Mouse (Mus musculus): ENCODE results near the gene Gsta3.
"Not testable (repeated sequence)": the region's sequence is repeated elsewhere in the genome, so short reads cannot be mapped to it uniquely, and the experiment has no call there.

Gene Gsta3

GRCm38 (mm10) chr1:21253303-21253650, 12.9 kb downstream of the Gsta3 start:
- no peak for ATAC-seq (ENCODE audit: low TSS enrichment)

GRCm38 (mm10) chr1:21253856-21254255, 13.5 kb downstream of the Gsta3 start:
- ATAC-seq (ENCODE audit: low TSS enrichment), result no peak

- no peak for ATAC-seq (ENCODE audit: low TSS enrichment)
Measured at GRCm38 (mm10) chr1:21255625-21256345, 15.4 kb downstream of the Gsta3 start.

GRCm38 (mm10) chr1:21256391-21256790, 16.0 kb downstream of the Gsta3 start:
- ATAC-seq (ENCODE audit: low TSS enrichment), result no peak

- ATAC-seq (ENCODE audit: low TSS enrichment), result no peak
Measured at GRCm38 (mm10) chr1:21256871-21257270, 16.5 kb downstream of the Gsta3 start.

GRCm38 (mm10) chr1:21259981-21260380, 19.6 kb downstream of the Gsta3 start:
- not testable (repeated sequence) for ATAC-seq (ENCODE audit: low TSS enrichment)

- ATAC-seq (ENCODE audit: low TSS enrichment), result no peak
Measured at GRCm38 (mm10) chr1:21262401-21262800, 22.0 kb downstream of the Gsta3 start.

- ATAC-seq (ENCODE audit: low TSS enrichment), result no peak
Measured at GRCm38 (mm10) chr1:21263986-21264385, 23.6 kb downstream of the Gsta3 start.

- no peak for ATAC-seq (ENCODE audit: low TSS enrichment)
Measured at GRCm38 (mm10) chr1:21264747-21265146, 24.4 kb downstream of the Gsta3 start.

- ATAC-seq (ENCODE audit: low TSS enrichment), result no peak
Measured at GRCm38 (mm10) chr1:21266766-21267165, 26.4 kb downstream of the Gsta3 start.

- not testable (repeated sequence) for ATAC-seq (ENCODE audit: low TSS enrichment)
Measured at GRCm38 (mm10) chr1:21267466-21267865, 27.1 kb downstream of the Gsta3 start.

GRCm38 (mm10) chr1:21271343-21272055, 31.1 kb downstream of the Gsta3 start:
- peak; percentile 38 for ATAC-seq (ENCODE audit: low TSS enrichment)

GRCm38 (mm10) chr1:21272056-21272431, 31.7 kb downstream of the Gsta3 start:
- peak; percentile 21; the same call in 1 of the 2 replicates for ATAC-seq (ENCODE audit: low TSS enrichment)

- no peak for ATAC-seq (ENCODE audit: low TSS enrichment)
Measured at GRCm38 (mm10) chr1:21273091-21273490, 32.7 kb downstream of the Gsta3 start.

GRCm38 (mm10) chr1:21274437-21275040, 34.1 kb downstream of the Gsta3 start:
- no peak for ATAC-seq (ENCODE audit: low TSS enrichment)

- ATAC-seq (ENCODE audit: low TSS enrichment), result peak; percentile 20
Measured at GRCm38 (mm10) chr1:21275366-21275765, 35.0 kb downstream of the Gsta3 start.

- peak; percentile 67 for ATAC-seq (ENCODE audit: low TSS enrichment)
Measured at GRCm38 (mm10) chr1:21276158-21276557, 35.8 kb downstream of the Gsta3 start.

- no peak for ATAC-seq (ENCODE audit: low TSS enrichment)
Measured at GRCm38 (mm10) chr1:21280306-21280705, 39.9 kb downstream of the Gsta3 start.

- ATAC-seq (ENCODE audit: low TSS enrichment), result not testable (repeated sequence)
Measured at GRCm38 (mm10) chr1:21284644-21285043, 44.3 kb downstream of the Gsta3 start.

- no peak for ATAC-seq (ENCODE audit: low TSS enrichment)
Measured at GRCm38 (mm10) chr1:21291394-21291793, 51.0 kb downstream of the Gsta3 start.

- no peak for ATAC-seq (ENCODE audit: low TSS enrichment)
Measured at GRCm38 (mm10) chr1:21292590-21292989, 52.2 kb downstream of the Gsta3 start.

- no peak for ATAC-seq (ENCODE audit: low TSS enrichment)
Measured at GRCm38 (mm10) chr1:21296169-21296568, 55.8 kb downstream of the Gsta3 start.

GRCm38 (mm10) chr1:21298114-21298513, 57.7 kb downstream of the Gsta3 start:
- no peak for ATAC-seq (ENCODE audit: low TSS enrichment)
